Mouse (Mus musculus): Measurements from ENCODE around the gene Tppp3.

DNA sequence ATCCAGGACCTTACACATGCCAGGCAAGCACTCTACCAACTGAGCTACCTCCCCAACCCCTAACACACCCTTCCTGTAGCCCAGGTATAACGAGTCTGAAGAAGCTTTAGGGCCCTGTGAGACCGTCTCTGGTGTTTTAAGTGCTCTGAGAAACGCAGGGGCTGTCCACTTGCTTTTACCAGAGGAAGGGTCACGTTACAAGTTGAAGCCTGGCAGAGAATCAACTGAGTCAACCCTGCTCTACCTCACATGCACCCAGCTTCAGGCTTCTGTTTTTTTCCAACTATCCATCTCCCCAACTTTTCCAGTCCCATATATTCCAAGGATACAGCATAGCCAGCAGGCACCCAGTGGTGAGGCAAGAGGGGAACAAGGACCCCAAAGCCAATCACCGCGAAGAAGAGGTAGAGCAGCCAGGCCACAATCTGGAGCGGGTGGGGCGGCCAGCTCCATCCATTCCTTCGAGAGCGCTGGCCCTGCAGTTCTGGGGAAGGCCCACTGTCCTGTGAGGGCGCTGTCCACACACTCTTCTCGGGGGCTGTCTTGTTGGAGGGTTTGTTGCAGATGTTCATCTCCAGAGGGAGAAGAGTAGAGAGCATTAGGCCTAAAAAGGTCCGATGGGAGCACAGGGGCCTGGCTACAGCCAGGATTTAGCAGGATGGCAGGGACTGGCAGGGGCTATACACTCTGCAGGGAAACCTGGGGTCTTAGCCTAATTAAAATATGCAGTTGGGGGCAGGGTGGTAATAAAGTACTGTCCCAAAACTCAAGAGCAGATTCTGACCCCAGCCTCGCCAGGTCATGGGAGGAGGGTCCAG, 12.1 kb upstream of the Tppp3 start:
- TF ChIP-seq CTCF (IDR thresholded peaks at IDR 0.05; ENCODE audit: low read depth) (peak; percentile 62), EP300 (IDR thresholded peaks at IDR 0.05; ENCODE audit: low read depth) (no peak)
